Mouse (Mus musculus) embryonic fibroblast, embryonic 13.5 days (primary cell): ENCODE measurements around the gene Anxa6.

Experiments used
- CTCF ChIP-seq: IDR thresholded peaks from 2 replicates; pipeline ENCODE4 v1.5.1; 2011; ENCODE audit warnings: mild to moderate bottlenecking, control low read depth, low read length, moderate library complexity, borderline replicate concordance; ENCODE audit not compliant: insufficient read depth
- POLR2A ChIP-seq: IDR thresholded peaks from 2 replicates; pipeline ENCODE4 v1.6.1; 2011; ENCODE audit warnings: low read depth, mild to moderate bottlenecking, control low read depth, low read length, moderate library complexity

GRCm38 (mm10) chr11:54961164-54961850, 71.9 kb downstream of the Anxa6 start:
- TF ChIP-seq CTCF (no peak), POLR2A (no peak)
